Mouse (Mus musculus): ENCODE data around the gene Glipr2. TPM values are rescaled to one million over a fixed set of nuclear protein-coding genes. Genes with fewer than 3 reads are reported as not detected.

Gene Glipr2
- polyA plus RNA-seq, 1 experiment from 2014 or later, result 78.5 TPM

DNA sequence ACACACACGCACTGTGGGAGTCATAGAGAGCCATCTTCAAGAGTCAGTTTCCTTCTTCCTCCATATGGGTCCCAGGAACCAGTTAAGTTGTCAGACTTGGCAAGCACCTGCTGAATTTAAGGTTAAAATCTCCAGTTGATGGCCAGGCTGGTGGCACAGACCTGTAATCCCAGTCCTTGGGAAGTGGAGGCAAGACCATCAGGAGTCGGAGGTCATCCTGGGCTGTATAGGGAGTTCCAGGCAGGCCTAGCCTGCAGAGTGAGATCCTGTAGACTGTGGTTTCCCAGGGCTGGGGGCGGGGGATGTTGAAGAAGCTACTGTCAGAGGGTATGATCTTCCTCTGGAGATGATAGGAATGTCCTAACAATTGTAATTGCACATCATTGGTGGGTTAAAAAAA is 31.8 kb downstream of the Glipr2 start:
- no peaks in the 10 kb centered on the region for H3K27me3 ChIP-seq (replicated peaks; ENCODE audit: control insufficient read depth, insufficient read depth, low read length)
- 86% methylated on average over 3 of the region's 3 CpGs for WGBS

DNA sequence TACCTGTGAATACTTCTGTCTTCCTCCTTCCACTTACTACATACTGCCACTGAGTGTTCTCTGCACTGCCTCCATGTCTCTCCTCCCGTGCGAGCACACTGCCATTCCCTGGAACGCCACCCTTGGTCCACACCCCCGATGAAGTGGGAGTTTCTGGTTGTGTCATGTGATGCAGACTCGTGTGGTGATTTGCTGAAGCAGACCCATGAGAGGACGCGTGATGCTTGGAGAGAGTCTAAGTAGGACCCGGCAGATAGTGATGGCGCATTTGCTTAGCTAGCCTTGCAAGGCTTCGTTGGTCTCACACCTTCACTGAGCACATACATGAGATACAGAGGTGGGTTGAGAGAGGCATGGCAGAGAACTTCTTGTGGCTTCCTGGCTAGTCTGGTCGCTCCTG is 35.9 kb downstream of the Glipr2 start:
- Histone ChIP-seq H3K9me3 (ENCODE audit: control insufficient read depth, low read length) (no peaks in the 10 kb centered on the region), H3K36me3 (ENCODE audit: control insufficient read depth, insufficient read depth, low read length) (no peaks in the 10 kb centered on the region), H3K4me2 (ENCODE audit: low read depth, low read length) (no peak overlapping the region), H3K27ac (ENCODE audit: low read length) (no peak overlapping the region), H3K4me1 (ENCODE audit: control insufficient read depth, insufficient read depth, low read length) (no peaks in the 10 kb centered on the region), H3K27me3 (replicated peaks; ENCODE audit: control insufficient read depth, insufficient read depth, low read length) (no peaks in the 10 kb centered on the region), H3K9ac (ENCODE audit: low read depth, low read length) (no peak overlapping the region), H3K4me3 (ENCODE audit: low read length) (no peak overlapping the region)
- no peak for ATAC-seq
- 94% methylated on average over 11 of the region's 11 CpGs for WGBS

More for the DNA sequence above, 31.8 kb downstream of the Glipr2 start:
- Histone ChIP-seq H3K36me3 (ENCODE audit: control insufficient read depth, insufficient read depth, low read length) (no peaks in the 10 kb centered on the region), H3K9me3 (ENCODE audit: control insufficient read depth, low read length) (no peaks in the 10 kb centered on the region), H3K9ac (ENCODE audit: low read depth, low read length) (no peak overlapping the region), H3K4me3 (ENCODE audit: low read length) (no peak overlapping the region), H3K27ac (ENCODE audit: low read length) (no peak overlapping the region), H3K4me2 (ENCODE audit: low read depth, low read length) (no peak overlapping the region), H3K4me1 (ENCODE audit: control insufficient read depth, insufficient read depth, low read length) (no peaks in the 10 kb centered on the region)
- no peak for ATAC-seq

DNA sequence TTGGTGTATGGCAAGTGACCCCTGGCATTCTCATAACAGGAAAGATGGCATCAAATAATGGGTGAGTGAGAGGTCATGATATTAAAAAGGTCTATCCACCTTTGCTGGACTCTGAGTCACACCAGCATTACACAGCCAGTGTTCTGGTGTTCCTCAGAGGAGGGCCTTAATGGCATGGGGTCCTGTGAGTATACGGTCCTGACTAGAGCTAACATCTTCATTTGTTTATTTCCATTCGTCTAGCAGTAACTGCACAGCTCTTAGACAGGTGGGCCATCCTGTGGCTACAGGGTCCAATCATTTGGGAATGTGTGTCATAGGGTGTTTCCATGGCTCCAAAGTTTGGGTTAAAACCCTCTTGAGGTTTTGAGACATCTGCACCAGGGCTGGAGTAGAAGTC is 37.1 kb downstream of the Glipr2 start:
- Histone ChIP-seq H3K36me3 (ENCODE audit: control insufficient read depth, insufficient read depth, low read length) (no peaks in the 10 kb centered on the region), H3K9ac (ENCODE audit: low read depth, low read length) (no peak overlapping the region), H3K27me3 (replicated peaks; ENCODE audit: control insufficient read depth, insufficient read depth, low read length) (no peaks in the 10 kb centered on the region), H3K4me3 (ENCODE audit: low read length) (no peak overlapping the region), H3K27ac (ENCODE audit: low read length) (no peak overlapping the region), H3K4me2 (ENCODE audit: low read depth, low read length) (no peak overlapping the region), H3K9me3 (ENCODE audit: control insufficient read depth, low read length) (no peaks in the 10 kb centered on the region), H3K4me1 (ENCODE audit: control insufficient read depth, insufficient read depth, low read length) (no peaks in the 10 kb centered on the region)
- WGBS, result 52% methylated on average over 2 of the region's 2 CpGs
- no peak for ATAC-seq

DNA sequence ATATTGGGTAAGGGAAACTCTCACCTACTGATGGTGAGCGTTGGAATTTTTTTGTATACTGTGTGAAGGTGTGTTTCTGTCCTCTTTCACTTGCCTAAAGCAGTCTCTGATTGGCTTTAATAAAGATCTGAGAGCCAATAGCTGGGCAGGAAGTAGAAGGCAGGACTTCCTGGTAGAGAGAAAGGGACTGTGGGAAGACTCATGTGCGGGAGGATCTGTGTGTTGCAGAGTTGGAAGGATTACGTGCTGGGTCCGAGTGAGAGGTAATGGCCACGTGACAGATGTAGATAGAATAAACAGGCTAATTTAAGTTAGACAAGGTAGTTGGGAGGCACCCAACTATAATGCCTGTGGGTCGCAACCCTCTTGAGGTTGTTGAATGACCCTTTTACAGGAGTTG is 46.4 kb downstream of the Glipr2 start:
- Histone ChIP-seq H3K4me3 (ENCODE audit: low read length) (no peak overlapping the region), H3K27me3 (replicated peaks; ENCODE audit: control insufficient read depth, insufficient read depth, low read length) (no peaks in the 10 kb centered on the region), H3K36me3 (ENCODE audit: control insufficient read depth, insufficient read depth, low read length) (no peaks in the 10 kb centered on the region), H3K4me2 (ENCODE audit: low read depth, low read length) (no peak overlapping the region), H3K9me3 (ENCODE audit: control insufficient read depth, low read length) (no peaks in the 10 kb centered on the region), H3K9ac (ENCODE audit: low read depth, low read length) (no peak overlapping the region), H3K27ac (ENCODE audit: low read length) (no peak overlapping the region), H3K4me1 (ENCODE audit: control insufficient read depth, insufficient read depth, low read length) (no peaks in the 10 kb centered on the region)
- ATAC-seq, result no peak
- whole genome bisulfite sequencing, result 67% methylated on average over 6 of the region's 6 CpGs

DNA sequence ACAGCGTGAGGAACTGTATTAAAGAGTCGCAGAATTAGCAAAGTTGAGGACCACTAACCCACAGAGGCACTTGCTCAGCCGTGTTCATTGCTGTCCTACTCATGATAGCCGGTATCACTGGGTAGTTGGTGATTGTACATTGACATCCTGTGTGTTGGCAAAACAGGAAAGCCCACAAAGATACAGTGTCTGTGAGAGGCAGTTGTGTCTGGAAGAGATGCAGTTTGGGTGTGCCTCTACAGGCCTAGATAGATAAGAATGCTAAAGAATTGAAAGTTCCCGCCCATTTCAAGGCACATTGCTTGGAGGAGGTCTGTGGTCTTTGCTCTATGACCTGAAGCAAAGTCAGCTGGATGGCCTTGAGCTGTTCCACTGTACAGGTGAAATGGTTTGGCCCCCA is 46.9 kb downstream of the Glipr2 start, which contains the start of gene Clta:
Gene Clta, plus strand, starts transcription at position 327 of the 400 bp plus-strand sequence.
- H3K9ac ChIP-seq (ENCODE audit: low read depth, low read length), result no peak within 1 kb of the TSS
- ATAC-seq, result peak; percentile 69
- H3K4me2 ChIP-seq (ENCODE audit: low read depth, low read length), result no peak within 1 kb of the TSS
- WGBS, result 82% methylated on average over 5 of the region's 5 CpGs
- no peaks in the 10 kb centered on the region for H3K36me3 ChIP-seq (ENCODE audit: control insufficient read depth, insufficient read depth, low read length)
- H3K27me3 ChIP-seq (replicated peaks; ENCODE audit: control insufficient read depth, insufficient read depth, low read length), result no peaks in the 10 kb centered on the region
- H3K9me3 ChIP-seq (ENCODE audit: control insufficient read depth, low read length), result no peaks in the 10 kb centered on the region
- no peaks in the 10 kb centered on the region for H3K4me1 ChIP-seq (ENCODE audit: control insufficient read depth, insufficient read depth, low read length)
- H3K27ac ChIP-seq (ENCODE audit: low read length), result no peak within 1 kb of the TSS
- no peak within 1 kb of the TSS for H3K4me3 ChIP-seq (ENCODE audit: low read length)

DNA sequence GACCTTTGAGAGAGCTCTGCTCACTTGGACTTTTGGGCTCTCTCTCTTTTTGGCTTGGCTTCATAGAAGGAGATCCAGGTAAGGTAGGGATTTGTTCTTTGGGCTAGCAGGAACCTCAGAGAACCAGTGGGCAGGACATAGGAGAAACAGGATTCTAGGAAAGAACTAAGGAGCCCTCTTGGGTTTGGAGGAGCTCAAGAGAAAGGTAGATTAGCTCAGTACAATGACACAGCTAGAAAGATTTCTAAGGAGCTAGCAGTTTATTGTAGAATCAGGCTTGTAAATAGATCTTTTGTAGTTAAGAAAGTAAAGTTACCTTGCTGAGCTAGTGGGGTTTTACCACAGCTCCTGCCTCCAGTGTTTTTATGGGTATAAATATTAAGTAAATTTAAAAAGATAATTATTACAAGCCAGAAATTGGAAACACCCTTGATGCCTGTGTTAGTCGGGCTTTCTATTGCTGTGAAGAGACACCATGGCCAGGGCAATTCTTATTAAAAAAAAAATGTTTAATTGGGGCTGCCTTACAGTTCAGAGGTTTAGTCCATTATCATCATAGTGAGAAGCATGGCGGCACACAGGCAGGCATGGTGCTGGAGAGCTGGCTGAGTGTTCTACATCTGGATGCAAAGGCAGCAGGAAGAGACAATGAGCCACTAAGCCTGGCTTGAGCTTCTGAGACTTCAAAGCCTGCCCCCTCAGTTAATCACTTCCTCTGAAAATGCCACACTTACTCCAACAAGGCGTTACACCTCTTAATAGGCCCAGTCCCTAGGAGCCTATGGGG is 47.6 kb downstream of the Glipr2 start:
- no peaks in the 10 kb centered on the region for H3K27me3 ChIP-seq (replicated peaks; ENCODE audit: control insufficient read depth, insufficient read depth, low read length)
- H3K9me3 ChIP-seq (ENCODE audit: control insufficient read depth, low read length), result no peaks in the 10 kb centered on the region
- H3K36me3 ChIP-seq (ENCODE audit: control insufficient read depth, insufficient read depth, low read length), result no peaks in the 10 kb centered on the region
- no peak overlapping the region for H3K27ac ChIP-seq (ENCODE audit: low read length)
- no peak for ATAC-seq
- H3K4me3 ChIP-seq (ENCODE audit: low read length), result no peak overlapping the region
- 77% methylated on average over 3 of the region's 3 CpGs for WGBS
- no peaks in the 10 kb centered on the region for H3K4me1 ChIP-seq (ENCODE audit: control insufficient read depth, insufficient read depth, low read length)
- no peak overlapping the region for H3K4me2 ChIP-seq (ENCODE audit: low read depth, low read length)
- H3K9ac ChIP-seq (ENCODE audit: low read depth, low read length), result no peak overlapping the region

DNA sequence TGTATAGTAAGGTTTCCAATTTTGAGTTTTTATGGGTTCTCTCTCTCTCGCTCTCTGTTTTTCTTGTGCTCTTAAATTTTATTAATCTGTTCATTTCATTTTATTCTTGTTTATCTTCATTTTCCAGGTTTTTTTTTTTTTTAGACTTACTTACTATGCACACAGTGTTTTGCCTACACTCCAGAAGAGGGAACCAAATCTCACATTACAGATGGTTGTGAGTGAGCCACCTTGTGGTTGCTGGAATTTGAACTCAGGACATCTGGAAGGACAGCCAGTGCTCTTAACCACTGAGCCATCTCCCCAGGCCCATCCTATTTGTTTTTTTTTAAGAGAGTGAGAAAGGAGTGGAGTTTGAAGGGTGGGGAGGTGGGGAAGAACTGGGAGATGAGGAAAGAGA is 53.0 kb downstream of the Glipr2 start:
- Histone ChIP-seq H3K4me1 (ENCODE audit: control insufficient read depth, insufficient read depth, low read length) (peaks cover 14% of the 10 kb centered on the region), H3K4me3 (ENCODE audit: low read length) (no peak overlapping the region), H3K4me2 (ENCODE audit: low read depth, low read length) (no peak overlapping the region), H3K27ac (ENCODE audit: low read length) (no peak overlapping the region), H3K9me3 (ENCODE audit: control insufficient read depth, low read length) (no peaks in the 10 kb centered on the region), H3K27me3 (replicated peaks; ENCODE audit: control insufficient read depth, insufficient read depth, low read length) (no peaks in the 10 kb centered on the region), H3K9ac (ENCODE audit: low read depth, low read length) (no peak overlapping the region), H3K36me3 (ENCODE audit: control insufficient read depth, insufficient read depth, low read length) (no peaks in the 10 kb centered on the region)
- WGBS, result 97% methylated on average over 1 of the region's 1 CpGs
- ATAC-seq, result no peak

DNA sequence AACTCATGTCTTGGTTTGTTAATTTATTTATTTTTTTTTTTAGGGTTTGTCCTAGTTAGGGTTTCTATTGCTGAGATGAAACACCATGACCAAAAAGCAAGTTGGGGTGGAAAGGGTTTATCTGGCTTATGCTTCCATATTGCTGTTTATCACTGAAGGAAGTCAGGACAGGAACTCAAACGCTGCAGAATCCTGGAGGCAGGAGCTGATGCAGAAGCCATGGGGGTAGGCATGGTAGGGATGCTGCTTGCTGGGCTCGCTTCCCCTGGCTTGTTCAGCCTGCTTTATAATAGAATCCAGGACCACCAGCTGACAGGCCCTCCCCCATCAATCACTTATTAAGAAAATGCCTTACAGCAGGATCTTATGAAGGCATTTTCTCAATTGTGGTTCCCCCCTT is 53.7 kb downstream of the Glipr2 start:
- Histone ChIP-seq H3K4me2 (ENCODE audit: low read depth, low read length) (no peak overlapping the region), H3K9ac (ENCODE audit: low read depth, low read length) (no peak overlapping the region), H3K4me1 (ENCODE audit: control insufficient read depth, insufficient read depth, low read length) (peaks cover 20% of the 10 kb centered on the region), H3K9me3 (ENCODE audit: control insufficient read depth, low read length) (no peaks in the 10 kb centered on the region), H3K4me3 (ENCODE audit: low read length) (no peak overlapping the region), H3K36me3 (ENCODE audit: control insufficient read depth, insufficient read depth, low read length) (no peaks in the 10 kb centered on the region), H3K27ac (ENCODE audit: low read length) (no peak overlapping the region), H3K27me3 (replicated peaks; ENCODE audit: control insufficient read depth, insufficient read depth, low read length) (no peaks in the 10 kb centered on the region)
- WGBS, result 41% methylated on average over 2 of the region's 2 CpGs
- ATAC-seq, result no peak

DNA sequence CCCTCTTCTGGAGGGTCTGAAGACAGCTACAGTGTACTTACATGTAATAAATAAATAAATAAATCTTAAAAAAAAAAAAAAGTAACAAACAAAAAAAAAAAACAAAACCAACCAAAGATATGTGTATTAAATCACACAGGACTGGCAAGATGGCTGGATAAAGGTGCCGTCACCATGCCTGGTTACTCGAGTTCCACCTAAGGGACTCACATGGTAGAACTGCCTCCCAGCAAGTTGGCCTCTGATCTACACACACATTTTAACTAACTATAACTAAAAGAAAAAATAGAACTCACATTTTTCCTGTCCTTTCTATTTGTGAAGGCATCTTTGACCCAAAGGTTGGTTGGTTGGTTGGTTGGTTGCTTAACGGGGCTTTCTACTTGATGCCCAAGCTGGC is 54.6 kb downstream of the Glipr2 start:
- no peak for ATAC-seq
- H3K4me1 ChIP-seq (ENCODE audit: control insufficient read depth, insufficient read depth, low read length), result peaks cover 24% of the 10 kb centered on the region
- H3K4me2 ChIP-seq (ENCODE audit: low read depth, low read length), result peak overlapping the region; percentile 58
- no peaks in the 10 kb centered on the region for H3K27me3 ChIP-seq (replicated peaks; ENCODE audit: control insufficient read depth, insufficient read depth, low read length)
- no peaks in the 10 kb centered on the region for H3K36me3 ChIP-seq (ENCODE audit: control insufficient read depth, insufficient read depth, low read length)
- peak overlapping the region; percentile 94 for H3K9ac ChIP-seq (ENCODE audit: low read depth, low read length)
- 83% methylated on average over 3 of the region's 3 CpGs for WGBS
- no peak overlapping the region for H3K27ac ChIP-seq (ENCODE audit: low read length)
- H3K9me3 ChIP-seq (ENCODE audit: control insufficient read depth, low read length), result no peaks in the 10 kb centered on the region
- H3K4me3 ChIP-seq (ENCODE audit: low read length), result peak overlapping the region; percentile 88

All from intestine, embryonic 16.5 days (tissue).